Mouse (Mus musculus): ENCODE data around the gene Elf3.

DNA sequence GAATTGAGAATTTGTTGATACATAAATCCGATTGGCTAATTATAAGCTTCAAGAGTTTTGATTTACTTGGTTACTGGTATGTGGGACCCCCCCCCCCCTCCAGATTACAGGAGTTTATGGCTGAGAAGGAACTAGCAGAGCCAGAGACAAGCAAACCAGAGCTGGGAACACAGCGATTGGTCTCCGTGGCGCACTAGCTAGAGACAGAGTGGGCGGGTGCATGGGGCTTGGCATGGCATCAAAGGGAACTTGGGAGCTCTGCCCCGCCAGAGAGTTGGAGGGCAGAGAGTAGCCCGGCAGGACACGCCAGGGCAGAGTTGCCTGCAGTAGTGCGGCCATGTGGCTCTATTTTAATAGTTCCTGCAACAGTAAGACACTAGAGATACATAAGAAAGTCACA is 22.3 kb upstream of the Elf3 start:
- TF ChIP-seq POLR2A (IDR thresholded peaks at IDR 0.05; ENCODE audit: insufficient read depth, low read length) (no peak), EP300 (IDR thresholded peaks at IDR 0.05; ENCODE audit: insufficient read depth, low read depth, low read length) (no peak)

Measured in ES-Bruce4 (cell line).